Mouse (Mus musculus) brain, embryonic 18.5 days (tissue): ENCODE results near the gene Daam1.

Experiments used
- DNase-seq: peaks from one replicate; pipeline ENCODE4 v3.0.0-alpha.2; 2012; ENCODE audit warnings: low read depth, low spot score

Daam1 gene

DNA sequence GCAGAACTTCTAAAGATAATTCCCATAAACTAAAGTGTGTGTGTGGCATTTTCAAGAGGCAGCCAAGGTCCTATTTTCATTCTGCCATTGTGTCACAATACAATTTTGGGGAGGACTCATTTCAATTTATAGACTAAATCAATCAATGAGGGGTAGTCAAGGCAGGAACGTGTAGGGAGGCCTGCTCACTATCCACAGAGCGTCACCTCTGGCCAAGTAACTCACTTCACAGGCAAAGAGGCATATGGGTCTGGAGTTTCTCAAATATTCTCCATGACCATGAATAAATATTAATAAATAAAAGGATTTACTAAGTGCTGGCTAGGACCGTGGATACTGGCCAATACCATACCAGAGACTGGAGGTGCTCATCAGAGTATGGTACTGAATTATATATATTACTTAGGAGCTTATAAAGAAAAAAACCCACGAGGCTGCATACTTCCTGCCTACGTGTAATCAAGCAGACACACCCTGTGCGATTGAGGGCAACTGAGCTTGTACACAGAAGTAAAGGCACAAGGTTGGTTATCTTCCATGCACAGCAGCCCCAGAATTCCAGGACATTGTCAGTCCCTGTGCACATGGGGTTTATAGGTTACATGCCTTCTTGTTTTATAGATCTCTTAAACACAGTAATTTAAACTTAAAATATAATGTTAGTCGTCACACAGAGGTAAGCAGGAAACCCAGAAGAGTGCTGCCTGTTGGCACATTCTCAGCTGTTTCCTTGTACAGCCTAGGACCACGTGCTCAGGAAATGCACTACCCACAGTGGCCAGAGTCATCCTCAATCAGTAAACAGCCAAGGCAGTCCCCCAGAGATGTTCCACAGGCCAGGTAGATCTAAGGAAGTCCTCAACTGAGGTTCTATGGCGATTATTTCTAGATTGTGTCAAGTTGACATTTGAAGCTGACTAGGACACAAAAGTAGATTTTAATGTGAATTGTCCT, 101.8 kb downstream of the Daam1 start:
- no peak for DNase-seq

DNA sequence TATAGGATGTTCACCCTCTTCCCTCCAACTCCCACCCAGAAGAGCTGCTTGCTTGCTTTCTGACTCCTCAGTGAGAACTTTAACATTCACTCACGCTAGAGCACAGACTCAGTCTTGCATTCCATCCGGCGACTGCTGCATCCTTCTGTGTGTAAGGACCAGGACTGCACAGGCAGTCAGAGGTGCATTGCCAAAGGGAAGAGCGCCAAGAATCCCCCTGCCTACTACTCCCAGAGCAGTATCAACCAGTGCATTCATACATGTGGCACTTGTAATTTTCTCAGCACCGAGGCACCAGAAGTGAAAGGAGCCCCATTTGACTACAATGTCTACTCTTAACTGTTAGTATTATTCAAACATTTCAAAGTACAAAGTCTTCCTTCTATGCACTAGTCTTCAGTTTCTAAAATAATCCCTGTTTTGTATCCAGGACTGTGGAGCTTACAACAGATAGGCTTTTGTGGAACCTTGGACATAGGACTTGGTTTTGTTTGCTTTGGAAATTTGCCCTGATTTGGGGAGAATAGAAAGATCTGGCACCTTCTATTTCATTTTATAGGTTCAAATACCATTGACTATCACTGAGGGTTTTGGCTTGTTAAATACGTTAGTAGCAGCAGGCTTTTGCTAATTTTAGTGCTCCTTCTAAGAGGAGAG, 103.2 kb downstream of the Daam1 start:
- DNase-seq: no peak

- no peak for DNase-seq
These were observed 105.8 kb downstream of the Daam1 start for GRCm38 (mm10) chr12:71936636-71937035.

GRCm38 (mm10) chr12:71938513-71938912, 107.6 kb downstream of the Daam1 start:
- DNase-seq: no peak

DNA sequence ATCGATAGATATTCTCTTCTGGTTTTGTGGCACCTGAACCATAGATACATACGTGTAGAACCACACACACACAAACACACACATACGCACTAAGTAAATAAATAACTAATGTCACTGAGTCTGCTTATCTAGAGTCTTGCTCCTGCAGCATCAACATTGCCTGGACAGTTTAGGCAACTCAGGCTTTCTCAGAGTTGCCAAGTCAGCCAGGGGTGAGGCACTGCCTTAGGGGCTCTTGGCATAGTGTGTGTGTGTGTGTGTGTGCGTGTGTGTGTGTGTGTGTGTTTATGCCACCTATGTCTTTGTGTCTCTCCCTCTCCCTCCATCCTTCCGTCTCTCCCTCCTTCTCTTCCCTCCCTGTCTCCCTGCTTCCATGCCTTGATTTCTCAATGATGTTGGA, 110.4 kb downstream of the Daam1 start:
- no peak for DNase-seq

DNA sequence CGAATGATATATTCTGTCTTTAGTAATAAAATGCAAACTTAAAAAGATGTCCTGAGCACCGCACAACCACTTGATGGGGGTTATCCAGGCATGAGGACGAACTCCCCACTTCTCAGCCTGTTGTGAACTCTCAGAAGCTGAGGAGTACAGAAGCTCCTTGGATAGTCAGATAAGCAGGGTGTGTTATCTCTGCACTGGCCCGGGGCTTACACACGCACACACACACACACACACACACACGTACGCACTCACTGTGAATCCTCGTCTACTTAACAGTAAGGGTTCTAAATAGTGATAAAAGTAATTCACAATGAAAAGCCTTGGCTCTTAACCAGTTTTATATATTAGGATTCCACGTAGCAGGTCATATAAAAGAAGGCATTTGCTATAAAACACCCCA, 112.2 kb downstream of the Daam1 start:
- no peak for DNase-seq

DNA sequence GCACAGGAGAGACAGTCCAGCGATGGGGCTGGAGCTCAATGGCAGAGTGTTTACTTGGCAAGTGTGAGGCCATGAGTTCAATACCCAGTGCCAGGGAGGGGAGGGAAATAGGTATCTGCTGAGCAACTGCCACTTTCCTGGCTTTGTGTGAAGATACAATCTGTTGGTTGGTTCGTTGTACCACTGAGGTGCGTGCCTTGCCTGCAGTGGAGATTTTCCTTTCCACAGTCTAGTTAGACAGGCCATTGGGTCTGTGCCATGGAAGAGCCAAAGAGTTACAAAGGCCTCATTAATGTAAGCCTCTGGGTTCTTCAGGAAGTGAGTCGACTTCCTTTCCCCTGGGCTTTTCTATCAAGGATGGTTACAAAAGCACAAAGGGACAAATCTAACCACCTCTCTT, 112.8 kb downstream of the Daam1 start:
- no peak for DNase-seq

GRCm38 (mm10) chr12:71945844-71946243, 115.0 kb downstream of the Daam1 start:
- DNase-seq: no peak

DNA sequence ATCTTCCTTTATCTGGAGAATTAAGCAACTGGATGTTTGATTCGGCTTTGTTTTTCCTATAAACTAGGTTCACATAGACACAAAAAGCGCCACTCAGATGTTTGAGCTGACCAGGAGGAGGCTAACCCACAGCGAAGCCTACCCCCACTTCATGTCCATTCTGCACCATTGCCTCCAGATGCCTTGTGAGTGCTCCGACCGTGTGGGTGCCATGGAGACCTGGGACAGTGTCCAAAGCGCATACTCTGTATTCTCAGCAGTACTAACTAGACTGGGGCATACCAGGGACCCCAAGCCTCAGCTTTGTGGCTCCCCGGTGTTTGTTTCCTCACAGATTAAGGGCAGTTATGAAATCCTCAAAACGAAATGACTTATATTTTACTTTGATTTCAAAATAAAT, 115.6 kb downstream of the Daam1 start:
- no peak for DNase-seq

GRCm38 (mm10) chr12:71948972-71949371, 118.1 kb downstream of the Daam1 start:
- DNase-seq: no peak

- DNase-seq: no peak
These were observed 118.7 kb downstream of the Daam1 start for GRCm38 (mm10) chr12:71949606-71950005.

DNA sequence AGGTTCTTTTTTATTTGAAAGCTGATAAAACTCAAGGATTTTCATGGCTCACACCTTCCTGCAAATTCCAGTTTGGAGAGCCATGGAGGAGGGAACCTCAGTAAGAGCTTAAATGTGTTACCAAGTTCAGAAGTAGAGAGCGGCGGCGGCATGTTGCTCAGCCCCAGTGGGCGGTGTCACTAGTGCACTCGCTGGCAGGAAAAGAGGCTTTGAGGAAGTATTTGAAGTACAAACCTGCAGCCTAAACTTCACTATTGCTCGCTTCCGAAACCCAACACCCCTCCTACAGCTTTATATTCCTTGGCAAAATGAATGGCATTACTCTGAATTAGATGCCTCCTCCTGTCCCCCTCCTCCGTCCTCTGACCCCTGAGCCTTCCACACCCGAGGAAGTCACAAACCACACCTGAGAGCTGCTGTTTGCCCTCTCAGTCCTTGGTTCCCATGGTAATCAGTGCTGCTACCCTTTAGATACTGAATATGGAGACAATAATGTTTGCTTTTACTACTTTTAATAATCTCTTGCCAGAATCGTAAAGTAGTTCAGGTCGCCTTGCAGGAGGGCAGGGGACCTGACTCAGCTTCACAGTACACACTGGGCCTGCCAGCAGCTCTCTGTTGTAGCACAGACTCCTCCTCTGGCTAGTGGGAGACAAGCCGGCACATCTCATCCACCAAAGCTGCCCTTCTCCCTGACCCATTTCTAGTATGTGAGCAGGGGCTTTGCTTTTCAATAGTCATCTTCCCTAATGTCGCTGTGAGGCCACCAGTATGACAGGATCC, 119.4 kb downstream of the Daam1 start:
- no peak for DNase-seq

DNA sequence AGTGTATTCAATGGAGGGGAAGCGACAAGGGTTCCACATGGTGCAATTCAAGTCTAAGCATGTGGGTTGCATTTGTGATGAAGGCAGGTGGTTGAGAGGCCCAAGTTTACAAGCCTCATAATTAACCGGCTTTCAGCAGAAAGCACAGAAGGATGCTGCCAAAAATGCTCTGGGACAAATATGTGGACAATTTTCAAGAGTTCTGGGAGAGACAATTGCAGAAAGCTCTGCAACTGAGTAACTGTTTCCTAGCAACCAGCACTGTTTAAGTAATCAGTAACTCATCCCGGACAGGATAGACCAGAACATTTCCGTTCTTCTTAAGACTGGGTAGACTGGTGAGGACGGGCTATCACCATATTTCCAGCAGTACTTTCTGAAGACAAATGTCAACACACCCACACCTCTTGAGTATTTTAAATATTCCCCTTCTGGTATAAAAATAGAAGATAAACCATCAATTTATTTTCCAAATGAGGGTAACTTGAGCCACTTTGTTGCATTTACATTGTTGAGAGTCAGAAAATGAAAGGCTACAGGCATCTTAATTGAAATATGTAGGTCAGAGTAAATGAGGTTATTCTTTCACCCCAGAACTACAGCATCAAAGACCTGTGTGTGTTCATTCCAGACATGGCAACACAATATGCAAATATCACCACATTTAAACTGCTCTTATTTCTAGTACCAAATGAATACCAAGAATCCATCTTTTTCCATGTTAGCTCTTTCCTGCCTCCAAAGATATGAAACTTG, 123.5 kb downstream of the Daam1 start:
- no peak for DNase-seq

DNA sequence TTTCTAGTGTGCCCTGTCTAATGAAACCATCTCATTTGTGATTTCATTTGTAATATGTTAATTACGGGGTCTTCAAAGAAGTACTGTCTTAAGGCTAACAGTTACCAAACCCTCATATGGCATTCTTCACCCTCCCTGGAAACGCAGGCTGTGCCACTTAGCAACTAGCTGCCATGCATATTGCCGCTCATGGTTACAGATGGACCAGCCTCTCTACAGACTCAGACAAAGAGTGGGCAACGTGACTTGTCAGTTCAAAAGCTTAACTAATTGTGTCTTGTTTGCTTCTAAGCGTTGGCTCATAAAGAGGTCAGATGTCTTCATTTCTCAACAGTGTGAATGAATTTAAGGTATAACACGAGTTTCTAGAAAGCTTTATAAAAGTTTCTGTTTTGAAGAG, 126.1 kb downstream of the Daam1 start:
- no peak for DNase-seq

DNA sequence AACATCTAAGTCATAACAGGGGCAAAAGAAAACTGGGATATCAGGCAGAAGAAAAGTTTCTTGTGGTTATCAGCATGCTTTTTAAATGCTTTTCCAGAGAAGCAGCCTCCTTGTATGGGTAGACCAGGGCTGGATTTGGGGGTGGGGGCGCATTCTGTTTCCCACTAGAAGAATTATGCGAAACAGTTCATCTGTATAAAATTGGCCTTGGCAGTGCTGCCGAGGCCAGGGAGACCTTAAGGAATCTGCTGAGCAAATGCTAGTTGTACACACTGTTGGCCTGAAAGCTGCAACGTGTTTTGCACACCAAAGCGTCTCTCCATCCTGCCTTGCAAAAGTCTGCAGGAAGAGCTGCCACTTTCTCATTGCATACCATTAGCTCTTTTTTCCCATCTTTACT, 126.6 kb downstream of the Daam1 start:
- no peak for DNase-seq

- no peak for DNase-seq
These were observed 128.6 kb downstream of the Daam1 start for GRCm38 (mm10) chr12:71959351-71959991.

DNA sequence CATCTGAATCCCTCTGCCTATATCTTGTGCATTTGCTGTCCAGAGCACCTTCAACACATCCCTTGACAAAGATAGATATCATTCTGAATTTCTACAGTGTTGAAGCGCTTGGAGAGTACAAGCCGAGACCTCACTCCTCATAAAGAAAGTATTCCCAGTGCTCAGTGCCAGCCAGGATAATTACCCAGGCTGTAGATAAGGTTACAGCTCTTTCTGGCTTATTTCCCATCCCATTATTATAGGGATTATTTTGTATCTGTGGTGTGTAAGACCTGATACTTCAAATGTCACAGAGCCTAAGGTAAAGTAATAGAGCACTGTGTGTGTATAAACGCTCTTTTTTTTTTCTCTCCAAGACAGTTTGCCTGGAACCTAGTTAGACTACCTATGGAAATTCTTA, 130.8 kb downstream of the Daam1 start:
- no peak for DNase-seq

GRCm38 (mm10) chr12:71962616-71963015, 131.7 kb downstream of the Daam1 start:
- no peak for DNase-seq

GRCm38 (mm10) chr12:71968592-71968991, 137.7 kb downstream of the Daam1 start:
- no peak for DNase-seq

GRCm38 (mm10) chr12:71969022-71969421, 138.1 kb downstream of the Daam1 start:
- no peak for DNase-seq

GRCm38 (mm10) chr12:71969439-71969838, 138.6 kb downstream of the Daam1 start:
- no peak for DNase-seq
